Mouse (Mus musculus) layer of hippocampus, adult 2 months (tissue): ENCODE measurements around the gene Efhd1. TPM values are rescaled to one million over a fixed set of nuclear protein-coding genes. Genes with fewer than 3 reads are reported as not detected.

Experiments
- DNase-seq, 2 experiments: peaks; one replicate each; pipeline ENCODE4 v3.0.0; 2022; ENCODE audit warnings: low spot score in 2 of 2
- H3K27ac ChIP-seq: fragments of 200-600 bp; 2 replicates; pipeline ENCODE4 v1.8.1; 2022
- H3K4me3 ChIP-seq: fragments of 200-600 bp; 2 replicates; pipeline ENCODE4 v1.8.1; 2022; ENCODE audit warnings: mild to moderate bottlenecking
- CTCF ChIP-seq: fragments of 200-600 bp; conservative IDR thresholded peaks from 2 replicates; pipeline ENCODE4 v1.8.1; 2022; ENCODE audit warnings: antibody characterized with exemption, mild to moderate bottlenecking, moderate library complexity
- total RNA-seq, 2 experiments: library from RNA; stranded (reverse); gene quantifications; 2 replicates each; pipeline ENCODE4 v1.2.3; 2021

Gene Efhd1
- total RNA-seq, 2 experiments from 2014 or later = 13.6 to 15.0 TPM

- DNase-seq = no peak
- Histone ChIP-seq H3K27ac (no peak overlapping the region), H3K4me3 (no peak overlapping the region)
- TF ChIP-seq CTCF = no peak
These were observed 36.5 kb downstream of the Efhd1 start for GRCm38 (mm10) chr1:87300360-87301286.

GRCm38 (mm10) chr1:87301971-87302370 lies 37.8 kb downstream of the Efhd1 start:
- TF ChIP-seq CTCF = no peak
- no peak for DNase-seq
- H3K27ac ChIP-seq = no peak overlapping the region
- H3K4me3 ChIP-seq = no peak overlapping the region

GRCm38 (mm10) chr1:87308952-87309351 lies 44.8 kb downstream of the Efhd1 start:
- TF ChIP-seq CTCF = no peak

GRCm38 (mm10) chr1:87309621-87310020 lies 45.5 kb downstream of the Efhd1 start:
- no peak overlapping the region for H3K27ac ChIP-seq
- no peak for DNase-seq
- H3K4me3 ChIP-seq = no peak overlapping the region
- TF ChIP-seq CTCF = no peak

More at GRCm38 (mm10) chr1:87308952-87309351, 44.8 kb downstream of the Efhd1 start:
- no peak for DNase-seq
- no peak overlapping the region for H3K27ac ChIP-seq
- H3K4me3 ChIP-seq = no peak overlapping the region

DNA sequence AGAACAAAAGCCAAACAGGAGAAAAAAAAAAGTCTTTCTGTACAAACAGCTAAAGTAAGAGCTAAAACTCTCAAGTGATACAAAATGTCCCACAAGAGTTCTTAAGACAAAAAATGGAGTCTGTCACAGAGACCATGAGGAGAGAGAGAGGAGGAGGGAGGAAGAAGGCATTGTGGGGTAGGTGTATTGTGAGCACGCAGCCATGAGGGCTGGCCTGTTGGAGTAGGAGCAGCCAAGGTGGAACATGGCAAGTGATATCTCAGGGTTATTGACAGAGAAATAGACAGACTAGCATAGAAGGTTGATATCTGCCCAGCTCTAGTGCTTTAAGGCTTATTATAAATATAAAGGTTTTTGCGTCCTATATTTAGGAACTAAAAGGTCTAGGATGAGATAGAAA lies 48.5 kb downstream of the Efhd1 start:
- no peak for TF ChIP-seq CTCF
- Histone ChIP-seq H3K27ac (no peak overlapping the region), H3K4me3 (no peak overlapping the region)
- no peak for DNase-seq

GRCm38 (mm10) chr1:87313116-87313515 lies 49.0 kb downstream of the Efhd1 start:
- TF ChIP-seq CTCF = no peak
- no peak overlapping the region for H3K4me3 ChIP-seq
- no peak for DNase-seq
- H3K27ac ChIP-seq = no peak overlapping the region

DNA sequence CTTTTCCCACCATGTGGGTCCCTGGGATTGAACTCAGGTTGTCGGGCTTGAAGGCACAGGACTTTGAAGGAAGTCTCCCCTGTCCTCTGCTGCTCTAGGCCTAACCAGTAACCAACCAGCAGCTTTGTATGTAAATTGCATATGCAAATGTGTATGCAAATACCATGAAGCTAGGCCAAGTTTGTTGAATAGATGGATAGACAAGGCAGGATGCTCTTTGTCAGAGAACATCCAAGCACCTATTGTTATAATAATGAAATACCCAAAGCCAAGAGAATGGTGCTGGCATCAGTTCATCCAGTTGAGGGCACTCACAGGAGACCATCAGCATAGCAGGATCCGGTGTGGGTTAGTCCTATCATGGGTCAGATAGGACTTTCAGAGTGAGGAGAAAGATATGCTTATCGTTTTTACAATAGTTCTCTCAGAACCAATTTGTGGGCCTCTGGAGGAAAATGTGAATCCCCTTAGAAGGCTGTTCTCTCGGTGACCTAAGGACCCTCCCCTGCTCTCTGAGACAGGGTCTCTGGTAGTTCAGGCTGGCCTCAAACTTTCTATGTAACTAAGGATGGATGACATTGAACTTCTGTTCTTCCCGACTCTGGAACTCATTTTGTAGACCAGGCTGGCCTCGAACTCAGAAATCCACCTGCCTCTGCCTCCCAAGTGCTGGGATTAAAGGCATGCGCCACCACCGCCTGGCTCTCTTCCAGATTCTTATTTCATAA lies 49.8 kb downstream of the Efhd1 start:
- DNase-seq = no peak
- Histone ChIP-seq H3K27ac (no peak overlapping the region), H3K4me3 (no peak overlapping the region)
- no peak for TF ChIP-seq CTCF

GRCm38 (mm10) chr1:87315431-87315830 lies 51.3 kb downstream of the Efhd1 start:
- TF ChIP-seq CTCF = no peak
- DNase-seq = no peak
- H3K27ac ChIP-seq = no peak overlapping the region
- no peak overlapping the region for H3K4me3 ChIP-seq

GRCm38 (mm10) chr1:87315894-87316293 lies 51.7 kb downstream of the Efhd1 start:
- no peak for TF ChIP-seq CTCF

GRCm38 (mm10) chr1:87316672-87317071 lies 52.5 kb downstream of the Efhd1 start:
- no peak overlapping the region for H3K4me3 ChIP-seq
- DNase-seq = peak; percentile 23 to 36
- TF ChIP-seq CTCF = no peak

More at GRCm38 (mm10) chr1:87315894-87316293, 51.7 kb downstream of the Efhd1 start:
- H3K4me3 ChIP-seq = no peak overlapping the region
- no peak for DNase-seq
- no peak overlapping the region for H3K27ac ChIP-seq

GRCm38 (mm10) chr1:87321071-87321470 lies 56.9 kb downstream of the Efhd1 start:
- no peak for DNase-seq
- no peak overlapping the region for H3K27ac ChIP-seq
- H3K4me3 ChIP-seq = no peak overlapping the region
- TF ChIP-seq CTCF = no peak

More at GRCm38 (mm10) chr1:87316672-87317071, 52.5 kb downstream of the Efhd1 start:
- no peak overlapping the region for H3K27ac ChIP-seq

GRCm38 (mm10) chr1:87322778-87323177 lies 58.6 kb downstream of the Efhd1 start:
- Histone ChIP-seq H3K27ac (no peak overlapping the region), H3K4me3 (no peak overlapping the region)
- DNase-seq = no peak
- TF ChIP-seq CTCF = no peak

- DNase-seq = no peak
- Histone ChIP-seq H3K4me3 (no peak overlapping the region), H3K27ac (no peak overlapping the region)
- TF ChIP-seq CTCF = no peak
These were observed 60.5 kb downstream of the Efhd1 start for GRCm38 (mm10) chr1:87324649-87325048.
